Mouse (Mus musculus): Measurements from ENCODE around the gene Kank2.

DNA sequence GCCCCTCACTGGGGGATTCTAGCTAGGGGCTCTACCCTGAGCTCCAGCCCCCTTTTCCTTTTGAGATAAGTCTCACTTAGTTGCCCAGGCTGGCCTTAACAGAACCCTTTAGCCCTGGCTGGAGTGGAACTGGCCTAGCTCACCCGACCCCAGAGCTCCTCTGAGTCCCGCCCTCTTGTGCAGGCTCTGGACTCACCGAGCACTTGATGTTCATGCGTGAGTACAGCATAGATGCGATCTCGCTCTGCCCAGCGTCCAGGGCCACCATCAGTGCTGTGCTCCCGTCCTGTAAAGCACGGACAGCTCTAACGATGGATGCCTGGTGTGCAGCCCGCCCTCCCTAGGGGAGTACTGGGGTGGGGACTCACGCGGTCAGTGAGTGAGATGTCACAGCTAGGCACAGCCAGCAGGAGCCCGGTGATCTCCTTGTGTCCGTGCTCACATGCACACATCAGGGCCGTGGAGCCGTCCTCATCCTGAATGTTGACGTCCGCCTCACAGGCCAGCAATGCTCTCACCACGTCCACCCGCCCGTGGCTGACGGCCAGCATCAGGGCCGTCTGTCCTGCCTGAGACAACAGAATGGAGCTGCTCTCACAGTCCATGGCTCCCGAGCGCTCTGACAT, 28.9 kb downstream of the Kank2 start:
- TF ChIP-seq CTCF (IDR thresholded peaks at IDR 0.05; ENCODE audit: low read depth) (no peak), EP300 (IDR thresholded peaks at IDR 0.05; ENCODE audit: low read depth) (no peak)
